Comparison of ENCODE assay signal across 10 mouse cellular contexts in the genomic region with DNA sequence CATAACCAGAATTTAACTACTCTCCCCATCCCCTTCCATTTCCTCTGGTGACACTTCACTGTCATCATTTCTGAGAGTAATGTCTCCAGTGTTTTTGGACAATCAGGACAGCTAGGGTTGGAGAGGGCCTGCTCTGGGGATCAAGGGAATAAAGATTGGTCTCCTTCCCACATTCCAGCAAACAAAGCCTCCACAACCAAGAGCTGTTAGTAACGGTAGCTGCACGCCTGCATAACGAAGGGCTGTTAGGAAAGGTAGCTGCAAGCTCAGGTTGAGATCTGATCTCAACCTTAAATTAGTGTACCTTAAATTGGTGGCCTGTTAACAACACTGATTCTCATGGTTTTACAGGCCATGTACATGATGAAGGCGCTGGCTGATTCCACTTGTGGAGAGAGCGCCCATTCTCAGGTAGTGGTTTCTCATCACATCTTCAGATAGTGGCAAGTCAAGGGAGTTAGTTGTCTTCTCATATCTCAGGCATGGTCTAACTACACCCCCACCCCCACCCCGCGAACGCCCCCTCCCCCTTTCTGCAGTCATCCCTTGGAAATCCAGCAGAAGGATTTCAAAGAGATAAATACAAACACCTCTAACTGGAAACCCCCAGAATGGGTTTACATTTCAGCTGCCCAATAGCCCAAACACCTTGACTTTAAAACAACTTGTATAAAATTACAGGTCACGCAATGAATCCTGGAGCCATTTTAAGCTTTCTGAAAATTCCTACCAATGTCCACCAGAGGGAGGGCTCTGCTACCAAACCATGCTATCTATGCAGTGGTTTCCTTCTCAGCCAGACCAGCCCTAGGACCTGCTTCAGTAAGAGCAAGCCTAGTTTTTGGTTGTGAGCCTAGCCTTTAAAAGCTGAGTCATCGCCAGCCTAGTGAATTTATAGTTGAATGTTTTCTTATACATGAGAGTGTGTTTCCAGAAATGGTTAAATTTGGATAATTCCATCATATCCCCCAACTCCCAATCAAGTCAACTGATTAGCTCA. TPM values are rescaled to one million over a fixed set of nuclear protein-coding genes. Genes with fewer than 3 reads are reported as not detected.
DNase-seq lines count a peak whose midpoint lies in the region; ATAC-seq and TF ChIP-seq lines count a peak whose summit lies in the region.
"Had no signal": no experiment of that assay in that cellular context is flagged by ENCODE, and none has a peak within 500 bp of the region (broad histone marks: within the 10 kb centered on the region; RNA-seq: fewer than 3 reads in every experiment).

No protein-coding gene starts in this region.

- peak; percentile 53; the same call in 1 of the 2 replicates for ATAC-seq in neural tube, embryonic 13.5 days (ENCODE audit: low read depth)

- H3K36me3 ChIP-seq in heart, adult 2 months (ENCODE audit: control insufficient read depth, insufficient read depth, low read length) = no peaks in the 10 kb centered on the region; the same call in 1 of the 2 replicates
- peaks cover 10 to 48% of the 10 kb centered on the region in 2 experiments for H3K36me3 ChIP-seq in CH12.LX (replicated peaks in 1 of 2; ENCODE audit: control insufficient read depth in 1 of 2, insufficient read depth in 1 of 2, low read length in 1 of 2)
- peaks cover 17% of the 10 kb centered on the region for H3K36me3 ChIP-seq in neural tube, embryonic 13.5 days

- H3K27ac ChIP-seq in heart, adult 2 months = no peak overlapping the region
- H3K27ac ChIP-seq in CH12.LX (ENCODE audit: insufficient read depth, low read depth) = no peak overlapping the region
- no peak overlapping the region for H3K27ac ChIP-seq in left cerebral cortex, adult 2 months
- H3K27ac ChIP-seq in neural tube, embryonic 13.5 days (replicated peaks) = no peak overlapping the region
- H3K27ac ChIP-seq: embryonic facial prominence, embryonic 15.5 days had no signal

- H3K4me3 ChIP-seq in heart, adult 2 months = no peak overlapping the region
- no peak overlapping the region for H3K4me3 ChIP-seq in CH12.LX (replicated peaks in 1 of 3; ENCODE audit: low read depth in 2 of 3, low read length in 2 of 3, poor library complexity in 1 of 3)
- no peak overlapping the region for H3K4me3 ChIP-seq in left cerebral cortex, adult 2 months
- H3K4me3 ChIP-seq in neural tube, embryonic 13.5 days = no peak overlapping the region
- H3K4me3 ChIP-seq: embryonic facial prominence, embryonic 15.5 days; megakaryocyte, embryonic 14.5 days had no signal

- H3K4me2 ChIP-seq in CH12.LX (ENCODE audit: insufficient read depth, low read depth, poor library complexity, severe bottlenecking) = no peak overlapping the region
- H3K4me2 ChIP-seq in neural tube, embryonic 13.5 days = no peak overlapping the region
- H3K4me2 ChIP-seq: embryonic facial prominence, embryonic 15.5 days had no signal

- H3K27me3 ChIP-seq in heart, adult 2 months (ENCODE audit: control insufficient read depth, insufficient read depth, low read length) = no peaks in the 10 kb centered on the region
- no peaks in the 10 kb centered on the region for H3K27me3 ChIP-seq in CH12.LX (replicated peaks)
- no peaks in the 10 kb centered on the region for H3K27me3 ChIP-seq in neural tube, embryonic 13.5 days
- H3K27me3 ChIP-seq: embryonic facial prominence, embryonic 15.5 days; megakaryocyte, embryonic 14.5 days had no signal

- TF ChIP-seq POLR2A in heart, adult 2 months (IDR thresholded peaks at IDR 0.05; ENCODE audit: insufficient read depth, low read depth, low read length) = no peak
- no peak for TF ChIP-seq POLR2A in CH12.LX (IDR thresholded peaks at IDR 0.05; ENCODE audit: low read depth, low read length)

- H3K4me1 ChIP-seq in heart, adult 2 months (ENCODE audit: control insufficient read depth, insufficient read depth, low read length) = no peaks in the 10 kb centered on the region; the same call in 1 of the 2 replicates
- peaks cover 0 to 2% of the 10 kb centered on the region in 2 experiments; a peak in 2 of 4 replicates for H3K4me1 ChIP-seq in CH12.LX (ENCODE audit: control insufficient read depth in 1 of 2, insufficient read depth in 2 of 2)
- H3K4me1 ChIP-seq in neural tube, embryonic 13.5 days (replicated peaks) = no peaks in the 10 kb centered on the region
- H3K4me1 ChIP-seq: embryonic facial prominence, embryonic 15.5 days had no signal

- no peaks in the 10 kb centered on the region for H3K79me2 ChIP-seq in heart, adult 2 months (replicated peaks; ENCODE audit: control insufficient read depth, insufficient read depth, low read length)
- H3K79me2 ChIP-seq in CH12.LX (replicated peaks; ENCODE audit: control insufficient read depth, extremely low read depth, insufficient read depth, poor library complexity, severe bottlenecking) = no peaks in the 10 kb centered on the region

- no peak overlapping the region for H3K9ac ChIP-seq in heart, adult 2 months (ENCODE audit: low read depth, low read length)
- H3K9ac ChIP-seq in CH12.LX (ENCODE audit: insufficient read depth, low read depth) = no peak overlapping the region
- no peak overlapping the region for H3K9ac ChIP-seq in neural tube, embryonic 13.5 days
- H3K9ac ChIP-seq: embryonic facial prominence, embryonic 15.5 days had no signal

- peak; percentile 72 for TF ChIP-seq RAD21 in CH12.LX (IDR thresholded peaks at IDR 0.05; ENCODE audit: low read depth, low read length)

- dilution Hi-C loops in CH12.LX (cut with MboI; ENCODE audit: extremely low pct_ligation_motif_present, extremely low pct_unique_long_range_greater_than_20kb, low sequenced_read_pairs) = no loop called here

- H3K9me3 ChIP-seq in CH12.LX (replicated peaks; ENCODE audit: low read length) = no peaks in the 10 kb centered on the region
- H3K9me3 ChIP-seq in neural tube, embryonic 13.5 days = no peaks in the 10 kb centered on the region
- H3K9me3 ChIP-seq: embryonic facial prominence, embryonic 15.5 days; megakaryocyte, embryonic 14.5 days had no signal

- 75% methylated on average over 10 of the region's 10 CpGs for WGBS in heart, adult 2 months
- WGBS in neural tube, embryonic 13.5 days = 83% methylated on average over 10 of the region's 10 CpGs

- in situ Hi-C loops in CH12.LX (cut with MboI; ENCODE audit: low pct_ligation_motif_present, low pct_unique_long_range_greater_than_20kb, low sequenced_read_pairs) = no loop called here

- intact Hi-C loops in heart, adult 2 months (cut with DNase I) = loop anchor here (2.0 kb wide), 1 partner anchor 494 kb away; no protein-coding TSS in a partner anchor
- intact Hi-C loops in heart, postnatal 36 days (cut with DNase I) = loop anchor here (2.0 kb wide), 1 partner anchor 494 kb away; no protein-coding TSS in a partner anchor
- intact Hi-C loops in left cerebral cortex, adult 2 months (cut with DNase I) = loop anchor here (1.0 to 5.0 kb wide), 2 partner anchors 474 to 494 kb away; no protein-coding TSS in a partner anchor

- peak; percentile 79 for TF ChIP-seq CTCF in heart, adult 2 months (IDR thresholded peaks at IDR 0.05)
- peak; percentile 38 to 73; a peak in 3 of 4 replicates for TF ChIP-seq CTCF in CH12.LX (conservative IDR thresholded peaks at IDR 0.05 in 1 of 2, IDR thresholded peaks at IDR 0.05 in 1 of 2; ENCODE audit: low read depth in 2 of 2, low read length in 2 of 2)
- TF ChIP-seq CTCF in left cerebral cortex, adult 2 months (IDR thresholded peaks at IDR 0.05) = peak; percentile 69

- no peak for DNase-seq in heart, adult 2 months
- no peak for DNase-seq in heart, postnatal 36 days
- peak; percentile 67 for DNase-seq in CH12.LX (ENCODE audit: extremely low read depth)
- peak; percentile 26 for DNase-seq in brain, embryonic 18.5 days (ENCODE audit: low read depth, low spot score)
- DNase-seq in heart, postnatal 4 days = peak; percentile 42
- peak; percentile 20 to 31 for DNase-seq in left cerebral cortex, adult 2 months (ENCODE audit: extremely low spot score in 1 of 2, low spot score in 2 of 2)
- DNase-seq in cerebellum, postnatal 36 days = no peak

- TF ChIP-seq EP300 in heart, adult 2 months (IDR thresholded peaks at IDR 0.05; ENCODE audit: insufficient read depth, low read depth, low read length) = no peak
- TF ChIP-seq EP300 in CH12.LX (IDR thresholded peaks at IDR 0.05; ENCODE audit: low read length) = no peak

TF ChIP-seq in CH12.LX, 34 proteins besides CTCF, POLR2A, EP300 and RAD21:
- no peak for TF ChIP-seq ZMIZ1 (IDR thresholded peaks at IDR 0.05; ENCODE audit: low read depth, low read length)
- TF ChIP-seq TCF12 (IDR thresholded peaks at IDR 0.05; ENCODE audit: low read depth, low read length) = no peak
- TF ChIP-seq HCFC1 (IDR thresholded peaks at IDR 0.05; ENCODE audit: low read depth, low read length) = no peak
- TF ChIP-seq ZKSCAN1 (IDR thresholded peaks at IDR 0.05; ENCODE audit: borderline replicate concordance, low read depth, low read length) = no peak
- TF ChIP-seq SMC3 (IDR thresholded peaks at IDR 0.05; ENCODE audit: low read depth, low read length) = peak; percentile 67
- no peak for TF ChIP-seq TBP (conservative IDR thresholded peaks at IDR 0.05; ENCODE audit: low read depth, low read length)
- no peak for TF ChIP-seq GABPA (IDR thresholded peaks at IDR 0.05; ENCODE audit: insufficient replicate concordance, low read depth, low read length)
- TF ChIP-seq KAT2A (IDR thresholded peaks at IDR 0.05; ENCODE audit: insufficient replicate concordance, low read length) = no peak
- no peak for TF ChIP-seq NELFE (IDR thresholded peaks at IDR 0.05; ENCODE audit: low read depth, low read length)
- TF ChIP-seq ZC3H11A (IDR thresholded peaks at IDR 0.05; ENCODE audit: low read depth, low read length) = 0 out of 2 replicates have a peak, but pooled peaks have one; percentile 3
TF ChIP-seq in CH12.LX: peak in this region for 2.

RNA-seq across cellular contexts. Expression of a gene that starts 21.3 kb away (rescaled TPM):
- total RNA-seq in heart, adult 2 months (2021) = 1 to 10 TPM; 7.1 to 7.6 TPM
- polyA plus RNA-seq in heart, adult 2 months (2012; rRNA removed) = 3.7 and 6.8 TPM in 2 replicates
- total RNA-seq in heart, postnatal 36 days (2021) = 10 to 100 TPM in 1 of 2 experiments, 1 to 10 TPM in 1; 6.9 to 12.2 TPM
- 12.4 and 12.6 TPM in 2 replicates for total RNA-seq in CH12.LX (2012; rRNA removed)
- 36.2 and 43.2 TPM in 2 replicates for total RNA-seq in CH12.LX (2014; rRNA removed)
- polyA plus RNA-seq in CH12.LX (2012; ENCODE audit: insufficient read length, low read depth) = 25.3 and 31.7 TPM in 2 replicates
- total RNA-seq in heart, postnatal 4 days (2021) = 10 to 100 TPM; 20.6 to 22.8 TPM
- 10 to 100 TPM; 19.3 to 19.9 TPM for total RNA-seq in left cerebral cortex, adult 2 months (2021)
- polyA plus RNA-seq in neural tube, embryonic 13.5 days (2015; fragmentation: Nextera tagmentation; extraction: Ambion mirVana) = 19.6 and 25.3 TPM in 2 replicates

RNA-seq across cellular contexts. Expression of a gene that starts 21.9 kb away (rescaled TPM):
- total RNA-seq in heart, adult 2 months (2021) = 10 to 100 TPM in 1 of 2 experiments, 1 to 10 TPM in 1; 9.0 to 11.8 TPM
- 4.8 and 9.0 TPM in 2 replicates for polyA plus RNA-seq in heart, adult 2 months (2012; rRNA removed)
- total RNA-seq in heart, postnatal 36 days (2021) = 10 to 100 TPM; 10.1 to 10.8 TPM
- total RNA-seq in CH12.LX (2012; rRNA removed) = 26.5 and 27.7 TPM in 2 replicates
- total RNA-seq in CH12.LX (2014; rRNA removed) = 50.6 and 55.9 TPM in 2 replicates
- 49.4 and 50.1 TPM in 2 replicates for polyA plus RNA-seq in CH12.LX (2012; ENCODE audit: insufficient read length, low read depth)
- total RNA-seq in heart, postnatal 4 days (2021) = 10 to 100 TPM; 26.3 to 28.1 TPM
- 10 to 100 TPM; 16.9 to 17.4 TPM for total RNA-seq in left cerebral cortex, adult 2 months (2021)
- 39.3 and 45.2 TPM in 2 replicates for polyA plus RNA-seq in neural tube, embryonic 13.5 days (2015; fragmentation: Nextera tagmentation; extraction: Ambion mirVana)

Comparison
In these comparisons a context has a peak if more than half of its experiments do, and no peak if none do; other contexts are left out.
1. DNase-seq: peak in CH12.LX (single experiment), brain, embryonic 18.5 days (single experiment), heart, postnatal 4 days (single experiment) and left cerebral cortex, adult 2 months (2 of 2); none in heart, adult 2 months (0 of 2), heart, postnatal 36 days (0 of 2) and cerebellum, postnatal 36 days (0 of 2).
2. Peak in every context shown above with its lines, with median percentiles within 50 percentile points of each other: CTCF ChIP-seq.